Mouse (Mus musculus) bone marrow macrophage, adult 2 months (primary cell): ENCODE results near the gene Ap4b1.

ENCODE experiments used
- CTCF ChIP-seq: IDR thresholded peaks from 2 replicates; pipeline ENCODE4 v1.5.1; 2012; ENCODE audit warnings: low read depth, mild to moderate bottlenecking, low read length, moderate library complexity
- POLR2A ChIP-seq: IDR thresholded peaks from 2 replicates; pipeline ENCODE4 v1.6.1; 2012; ENCODE audit warnings: mild to moderate bottlenecking, low read depth, low read length, borderline replicate concordance

GRCm38 (mm10) chr3:103852565-103853299 lies 43.4 kb downstream of the Ap4b1 start:
- no peak for TF ChIP-seq CTCF
- TF ChIP-seq POLR2A, result no peak
